Mouse (Mus musculus) G1E (cell line): Measurements from ENCODE around the gene Wdr4. TPM values are rescaled to one million over a fixed set of nuclear protein-coding genes. Genes with fewer than 3 reads are reported as not detected.
"Not testable (repeated sequence)": the region's sequence is repeated elsewhere in the genome, so short reads cannot be mapped to it uniquely, and the experiment has no call there.

Experiments used
- ATAC-seq: 2 replicates; pipeline ENCODE4 v1.8.0; 2016; ENCODE audit warnings: mild to moderate bottlenecking; ENCODE audit not compliant: insufficient number of reproducible peaks, poor library complexity, low FRiP score, severe bottlenecking; ENCODE audit errors: extremely low read depth
- DNase-seq: peaks from one replicate; pipeline ENCODE4 v3.0.0; 2012; ENCODE audit warnings: low spot score
- H3K27me3 ChIP-seq: 2 replicates; pipeline ENCODE4 v1.6.1; 2012; ENCODE audit warnings: mild to moderate bottlenecking, low read length, inconsistent platforms; ENCODE audit not compliant: insufficient read depth
- H3K36me3 ChIP-seq: replicated peaks from 2 replicates; pipeline ENCODE3; 2012; ENCODE audit warnings: mild to moderate bottlenecking, inconsistent platforms
- H3K4me1 ChIP-seq: 2 replicates; pipeline ENCODE4 v1.6.1; 2012; ENCODE audit warnings: low read depth, low read length, inconsistent platforms, mixed read lengths; ENCODE audit not compliant: insufficient read depth
- H3K4me3 ChIP-seq: 2 replicates; pipeline ENCODE4 v1.5.1; 2012; ENCODE audit warnings: low read depth, mild to moderate bottlenecking, inconsistent platforms, low read length, moderate library complexity, mixed read lengths
- H3K9me3 ChIP-seq: replicated peaks from 2 replicates; pipeline ENCODE4 v1.6.1; 2012; ENCODE audit warnings: inconsistent platforms
- CTCF ChIP-seq: IDR thresholded peaks from 2 replicates; pipeline ENCODE4 v1.5.1; 2012; ENCODE audit warnings: low read depth, low read length, inconsistent platforms, mixed read lengths
- GATA1 ChIP-seq: IDR thresholded peaks from 2 replicates; pipeline ENCODE4 v1.6.1; 2012; ENCODE audit warnings: borderline replicate concordance, low read length, inconsistent platforms, mixed read lengths
- GATA2 ChIP-seq: IDR thresholded peaks from 2 replicates; pipeline ENCODE4 v1.6.1; 2012; ENCODE audit warnings: low read depth, low read length, inconsistent platforms, borderline replicate concordance
- POLR2AphosphoS5 ChIP-seq: IDR thresholded peaks from 2 replicates; pipeline ENCODE4 v1.6.1; 2012; ENCODE audit warnings: low read depth, low read length, inconsistent platforms; ENCODE audit not compliant: insufficient replicate concordance
- TAL1 ChIP-seq: conservative IDR thresholded peaks from 2 replicates; pipeline ENCODE4 v1.6.1; 2012; ENCODE audit warnings: low read depth, low read length, inconsistent platforms, mixed read lengths
- polyA plus RNA-seq: library from polyadenylated mRNA; stranded (reverse); fragments of >175 nt; gene quantifications from 2 replicates; pipeline ENCODE4 v1.2.3, GENCODE M21; 2012
- total RNA-seq, 2 experiments: library from RNA; stranded (forward) in 1 of 2; stranded (reverse) in 1 of 2; fragments of 200-1000 nt in 1 of 2; fragments of >200 nt in 1 of 2; fragmentation: Nextera tagmentation in 1 of 2; gene quantifications; 2 replicates each; pipeline ENCODE4 v1.2.3; 2014 to 2017

The Wdr4 gene
- total and polyA plus RNA-seq, 3 experiments = 18.4 to 51.0 (median 21.2) TPM

DNA sequence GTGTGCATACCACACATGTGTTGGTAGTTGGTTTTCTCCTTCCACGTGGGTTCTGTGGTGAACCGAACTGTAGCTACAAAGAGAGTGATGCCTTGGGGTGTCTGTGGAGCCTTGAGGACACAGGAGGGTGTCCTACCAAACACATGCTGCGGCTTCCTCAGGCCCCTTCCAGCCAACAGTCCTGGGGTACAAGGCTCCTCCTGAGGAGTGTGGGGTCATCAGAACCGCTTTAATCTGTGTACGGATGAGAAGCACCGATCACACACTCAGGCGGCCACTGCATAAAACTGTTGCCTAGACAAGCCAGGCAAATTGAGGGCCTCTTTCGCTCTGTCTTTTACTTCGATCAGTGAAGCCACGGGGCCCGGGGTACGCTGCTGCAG, 43.8 kb upstream of the Wdr4 start:
- H3K4me3 ChIP-seq = peak overlapping the region; percentile 71
- H3K27me3 ChIP-seq = no peaks in the 10 kb centered on the region
- peaks cover 36% of the 10 kb centered on the region for H3K4me1 ChIP-seq
- no peaks in the 10 kb centered on the region for H3K9me3 ChIP-seq
- peak; percentile 16 for DNase-seq
- TF ChIP-seq GATA2 (no peak), CTCF (no peak), GATA1 (no peak), POLR2AphosphoS5 (no peak)
- no peak for ATAC-seq
- H3K36me3 ChIP-seq = peaks cover 18% of the 10 kb centered on the region

DNA sequence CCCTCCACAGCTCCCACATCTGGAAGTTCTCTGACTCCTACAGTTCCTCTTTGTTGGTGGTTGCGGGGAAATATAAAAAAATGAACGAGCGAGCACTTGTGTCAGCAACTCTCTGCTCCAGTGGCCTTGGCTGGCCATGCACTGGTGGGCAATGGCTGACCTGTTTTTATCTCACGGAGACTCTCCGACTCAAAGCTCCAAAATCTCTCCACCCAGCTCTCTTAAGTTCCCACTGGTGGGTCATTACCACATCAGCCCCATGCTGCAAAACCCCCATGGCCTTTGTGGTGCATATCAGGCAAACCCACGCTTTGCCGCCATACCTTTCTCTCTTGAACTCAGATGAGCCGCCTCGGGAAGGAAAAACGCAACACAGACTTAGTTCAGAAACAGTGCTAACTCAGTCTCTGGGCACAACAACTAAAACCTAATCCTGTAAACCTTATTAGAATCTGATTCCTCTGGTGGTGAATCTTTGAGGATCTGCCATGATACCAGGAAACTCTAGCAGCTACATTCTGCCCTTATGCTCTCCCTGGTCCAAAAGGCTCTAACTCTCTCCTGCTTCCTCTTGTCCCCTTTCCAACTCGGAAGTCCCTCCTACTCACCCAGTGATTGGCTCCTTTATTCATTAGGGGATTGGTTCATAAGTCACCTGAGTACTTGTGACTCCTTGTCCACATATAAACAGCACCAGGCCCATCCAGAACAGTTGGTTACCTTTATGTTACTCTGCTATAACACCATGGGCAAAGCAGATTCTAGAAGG, 39.4 kb upstream of the Wdr4 start:
- peaks cover 22% of the 10 kb centered on the region for H3K4me1 ChIP-seq
- H3K9me3 ChIP-seq = no peaks in the 10 kb centered on the region
- no peak for DNase-seq
- no peak for ATAC-seq
- H3K4me3 ChIP-seq = no peak overlapping the region
- peaks cover 12% of the 10 kb centered on the region; the same call in 1 of the 2 replicates for H3K27me3 ChIP-seq
- H3K36me3 ChIP-seq = no peaks in the 10 kb centered on the region
- TF ChIP-seq CTCF = no peak
- TF ChIP-seq TAL1 = no peak
- TF ChIP-seq GATA2 = no peak
- no peak for TF ChIP-seq GATA1
- no peak for TF ChIP-seq POLR2AphosphoS5

DNA sequence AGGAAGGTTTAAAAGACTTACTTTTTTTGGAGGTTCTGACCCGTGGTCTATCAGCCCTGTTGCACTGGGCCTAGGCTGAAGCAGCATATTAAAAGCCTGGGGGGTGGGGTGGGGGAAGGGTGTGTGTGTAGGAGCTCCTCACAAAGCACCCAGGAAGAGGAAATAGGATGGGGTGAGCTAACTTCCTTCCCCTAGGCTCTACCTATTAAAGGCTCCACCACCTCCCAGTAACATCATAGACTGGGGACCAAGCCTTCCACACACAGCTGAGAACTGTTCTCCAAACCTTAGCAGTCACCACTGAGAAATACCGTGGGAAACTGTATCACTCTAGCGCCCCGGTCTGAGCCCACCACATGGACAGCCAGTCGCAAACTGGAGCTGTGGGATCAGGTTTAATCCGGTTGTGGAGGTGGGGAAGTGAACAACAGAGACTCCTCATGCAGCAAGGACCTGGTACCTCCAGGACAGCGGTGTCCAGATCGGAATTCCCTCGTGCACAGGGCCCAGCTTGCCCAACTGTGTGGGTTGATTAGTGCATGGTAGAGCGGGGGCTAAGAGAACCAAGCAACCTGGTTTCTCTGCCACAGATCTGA, 38.3 kb upstream of the Wdr4 start:
- Histone ChIP-seq H3K4me3 (peak overlapping the region; percentile 31), H3K9me3 (no peaks in the 10 kb centered on the region), H3K27me3 (peaks cover 12% of the 10 kb centered on the region; the same call in 1 of the 2 replicates), H3K4me1 (peaks cover 15% of the 10 kb centered on the region), H3K36me3 (no peaks in the 10 kb centered on the region)
- TF ChIP-seq GATA2 (no peak), GATA1 (no peak), TAL1 (no peak), CTCF (no peak), POLR2AphosphoS5 (no peak)
- ATAC-seq (peak; percentile 28; the same call in 1 of the 2 replicates), DNase-seq (peak; percentile 38)

DNA sequence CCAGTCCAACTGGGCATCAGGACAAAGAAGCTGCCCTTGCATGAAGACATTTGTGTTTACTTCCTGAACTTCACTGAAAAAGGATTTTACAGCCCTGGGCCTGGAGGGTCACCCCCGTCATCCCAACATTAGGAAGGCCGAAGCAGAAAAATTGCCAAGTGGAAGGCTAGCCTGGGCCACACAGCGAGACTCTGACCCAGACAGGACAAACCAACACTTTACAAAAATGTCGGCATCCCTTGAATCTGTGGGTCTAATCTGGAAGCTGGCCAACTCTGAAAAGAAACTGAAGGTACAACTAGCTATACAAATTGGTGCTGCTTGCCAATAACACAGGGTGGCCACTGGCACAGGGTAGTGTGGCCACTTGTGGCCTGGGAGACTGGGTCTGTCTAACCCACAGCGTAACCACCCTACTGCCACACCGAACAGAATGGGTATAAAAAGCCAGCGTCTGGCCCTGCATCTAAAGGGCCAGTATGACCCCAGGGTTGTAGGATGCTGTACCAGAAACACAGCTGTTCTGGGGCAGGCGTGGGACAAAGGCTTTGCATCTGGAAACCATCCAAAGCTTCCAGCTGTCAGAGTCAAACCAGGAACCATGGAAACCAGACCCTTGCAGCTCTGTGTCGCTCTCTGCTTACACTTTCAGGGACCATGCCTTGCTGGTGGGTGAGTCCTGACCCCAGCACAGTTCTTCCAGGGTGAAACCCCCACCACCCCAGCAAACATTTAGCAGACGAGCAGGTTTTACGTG, 37.5 kb upstream of the Wdr4 start:
- Histone ChIP-seq H3K4me1 (peaks cover 12% of the 10 kb centered on the region), H3K4me3 (peak overlapping the region; percentile 31), H3K27me3 (peaks cover 12% of the 10 kb centered on the region; the same call in 1 of the 2 replicates), H3K36me3 (no peaks in the 10 kb centered on the region), H3K9me3 (no peaks in the 10 kb centered on the region)
- ATAC-seq (no peak), DNase-seq (no peak)
- TF ChIP-seq CTCF = no peak
- TF ChIP-seq TAL1 = no peak
- TF ChIP-seq GATA1 = no peak
- no peak for TF ChIP-seq POLR2AphosphoS5
- TF ChIP-seq GATA2 = no peak

DNA sequence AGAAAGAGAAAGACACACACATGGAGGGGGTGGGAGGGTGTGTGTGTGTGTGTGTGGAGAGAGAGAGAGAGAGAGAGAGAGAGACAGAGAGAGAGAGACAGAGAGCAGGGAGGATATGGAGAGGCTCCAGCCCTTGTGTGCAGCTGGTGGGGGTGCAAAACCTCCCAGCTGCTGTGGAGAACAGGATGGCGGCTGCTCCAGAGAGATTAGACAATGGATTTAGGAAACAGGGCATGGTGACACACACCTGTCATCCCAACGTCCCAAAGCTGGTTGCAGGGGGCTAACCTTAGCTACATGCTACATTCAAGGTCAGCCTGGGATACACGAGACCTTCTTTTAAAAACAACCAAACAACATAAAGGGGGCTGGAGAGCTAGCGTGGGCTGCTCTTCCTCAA, 36.5 kb upstream of the Wdr4 start:
- DNase-seq (no peak), ATAC-seq (no peak)
- no peaks in the 10 kb centered on the region for H3K9me3 ChIP-seq
- no peaks in the 10 kb centered on the region for H3K36me3 ChIP-seq
- peaks cover 12% of the 10 kb centered on the region for H3K4me1 ChIP-seq
- TF ChIP-seq TAL1 (no peak), GATA2 (no peak), POLR2AphosphoS5 (no peak), GATA1 (no peak), CTCF (no peak)
- peaks cover 12% of the 10 kb centered on the region; the same call in 1 of the 2 replicates for H3K27me3 ChIP-seq
- no peak overlapping the region for H3K4me3 ChIP-seq

DNA sequence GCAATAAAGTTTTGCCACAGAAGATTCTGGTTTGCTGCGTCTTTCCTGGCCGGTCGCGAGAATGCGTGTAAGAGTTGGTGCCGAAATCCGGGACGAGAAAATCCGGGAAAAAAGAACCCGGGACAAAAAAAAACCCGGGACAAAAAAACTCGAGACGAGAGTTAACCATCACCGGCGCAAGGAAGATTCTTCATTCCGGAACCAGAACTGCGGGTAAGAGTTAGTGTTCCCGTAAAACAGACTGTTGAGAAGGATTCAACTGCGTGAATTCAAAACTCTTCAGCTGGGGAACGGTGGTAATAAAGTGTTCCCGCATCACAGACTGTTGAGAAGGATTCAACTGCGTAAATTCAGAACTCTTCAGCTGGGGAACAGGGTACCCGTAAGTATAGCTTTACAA, 32.8 kb upstream of the Wdr4 start:
- H3K27me3 ChIP-seq = peaks cover 17% of the 10 kb centered on the region
- H3K36me3 ChIP-seq, H3K9me3 ChIP-seq, DNase-seq, H3K4me1 ChIP-seq, H3K4me3 ChIP-seq, ATAC-seq: not testable (repeated sequence)
